Mouse (Mus musculus): ENCODE measurements around the gene Stmn1.

- TF ChIP-seq CTCF (IDR thresholded peaks at IDR 0.05; ENCODE audit: insufficient read depth, low read length) (no peak), POLR2A (IDR thresholded peaks at IDR 0.05; ENCODE audit: borderline replicate concordance, extremely low read depth, low read depth, low read length) (no peak)
These were observed 5.6 kb downstream of the Stmn1 start for GRCm38 (mm10) chr4:134473764-134474163.
